Mouse (Mus musculus) midbrain, embryonic 12.5 days (tissue): Measurements from ENCODE around the gene Stat3. TPM values are rescaled to one million over a fixed set of nuclear protein-coding genes. Genes with fewer than 3 reads are reported as not detected.

Experiments used
- ATAC-seq: fragments of 200-750 bp; cut with Nextera tagmentation; 2 replicates; pipeline ENCODE4 v1.8.0; 2017; ENCODE audit warnings: low read depth, moderate TSS enrichment, moderate library complexity; ENCODE audit not compliant: low FRiP score
- H3K27ac ChIP-seq: fragments of 300-500 bp; sonication (generic); replicated peaks from 2 replicates; pipeline ENCODE4 v1.5.1; 2016; ENCODE audit warnings: mild to moderate bottlenecking
- H3K27me3 ChIP-seq: fragments of 300-500 bp; sonication (generic); 2 replicates; pipeline ENCODE4 v1.6.1; 2016; ENCODE audit warnings: mild to moderate bottlenecking
- H3K36me3 ChIP-seq: fragments of 300-500 bp; sonication (generic); 2 replicates; pipeline ENCODE4 v1.6.1; 2016
- H3K4me1 ChIP-seq: fragments of 300-500 bp; sonication (generic); 2 replicates; pipeline ENCODE4 v1.6.1; 2016
- H3K4me2 ChIP-seq: fragments of 300-500 bp; sonication (generic); replicated peaks from 2 replicates; pipeline ENCODE4 v1.6.1; 2016; ENCODE audit warnings: mild to moderate bottlenecking, moderate library complexity
- H3K4me3 ChIP-seq: fragments of 300-500 bp; sonication (generic); 2 replicates; pipeline ENCODE4 v1.5.1; 2016; ENCODE audit warnings: mild to moderate bottlenecking
- H3K9ac ChIP-seq: fragments of 300-500 bp; sonication (generic); replicated peaks from 2 replicates; pipeline ENCODE4 v1.6.1; 2016; ENCODE audit warnings: mild to moderate bottlenecking, moderate library complexity
- H3K9me3 ChIP-seq: fragments of 300-500 bp; sonication (generic); 2 replicates; pipeline ENCODE4 v1.6.1; 2016; ENCODE audit warnings: mild to moderate bottlenecking
- WGBS: fragments of 180-500 bp; shearing (Covaris S2); methylation state at CpG from one replicate; pipeline ENCODE4 v1.1.7; 2016; 5-methylcytosine and 5-hydroxymethylcytosine counted together
- polyA plus RNA-seq: library from polyadenylated mRNA; unstranded; fragments of >200 nt; fragmentation: Nextera tagmentation; extraction: Ambion mirVana; gene quantifications from 2 replicates; pipeline ENCODE4 v1.2.1, GENCODE M21; 2016

Gene Stat3
- polyA plus RNA-seq, result 31.7 and 35.0 TPM in 2 replicates

GRCm38 (mm10) chr11:100939512-100940151 is at the start of gene Stat3:
Stat3 (minus strand) TSS chr11:100939540.
- H3K27ac ChIP-seq, result peak within 1 kb of the TSS; percentile 58; the same call in 1 of the 2 replicates
- 0 out of 2 replicates have a peak, but pooled peaks cover 4% of the 10 kb centered on the region for H3K27me3 ChIP-seq
- no peaks in the 10 kb centered on the region for H3K9me3 ChIP-seq
- peak within 1 kb of the TSS; percentile 91 for H3K4me3 ChIP-seq
- H3K4me2 ChIP-seq, result peak within 1 kb of the TSS; percentile 70
- no peaks in the 10 kb centered on the region for H3K36me3 ChIP-seq
- peak within 1 kb of the TSS; percentile 86 for H3K9ac ChIP-seq
- peaks cover 21% of the 10 kb centered on the region for H3K4me1 ChIP-seq
- WGBS, result under 1% methylated on average over 29 of the region's 29 CpGs
- ATAC-seq, result peak; percentile 98

DNA sequence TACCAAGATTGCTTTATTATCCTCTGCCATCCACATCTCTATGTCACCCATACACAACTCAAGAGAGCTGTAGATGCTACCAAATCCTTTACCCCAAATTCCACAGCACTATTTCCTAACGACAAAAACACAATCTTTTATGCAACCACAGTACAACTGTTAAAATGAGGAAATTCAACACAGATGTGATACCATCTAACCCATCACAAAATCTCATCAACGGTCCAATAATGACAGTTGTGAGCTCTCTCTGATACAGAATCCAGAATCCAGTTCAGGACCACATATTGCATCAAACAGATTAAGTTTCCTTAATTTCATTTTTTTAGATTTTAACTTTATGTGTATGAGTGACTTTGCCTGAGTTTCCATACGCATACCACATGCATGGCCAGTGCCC is 49.3 kb upstream of the Stat3 start:
- Histone ChIP-seq H3K4me1 (0 out of 2 replicates have a peak, but pooled peaks cover under 1% of the 10 kb centered on the region), H3K4me3 (no peak overlapping the region), H3K27ac (no peak overlapping the region), H3K27me3 (no peaks in the 10 kb centered on the region), H3K9ac (no peak overlapping the region), H3K4me2 (no peak overlapping the region), H3K9me3 (no peaks in the 10 kb centered on the region), H3K36me3 (no peaks in the 10 kb centered on the region)
- 86% methylated on average over 3 of the region's 3 CpGs for WGBS
- ATAC-seq, result no peak

DNA sequence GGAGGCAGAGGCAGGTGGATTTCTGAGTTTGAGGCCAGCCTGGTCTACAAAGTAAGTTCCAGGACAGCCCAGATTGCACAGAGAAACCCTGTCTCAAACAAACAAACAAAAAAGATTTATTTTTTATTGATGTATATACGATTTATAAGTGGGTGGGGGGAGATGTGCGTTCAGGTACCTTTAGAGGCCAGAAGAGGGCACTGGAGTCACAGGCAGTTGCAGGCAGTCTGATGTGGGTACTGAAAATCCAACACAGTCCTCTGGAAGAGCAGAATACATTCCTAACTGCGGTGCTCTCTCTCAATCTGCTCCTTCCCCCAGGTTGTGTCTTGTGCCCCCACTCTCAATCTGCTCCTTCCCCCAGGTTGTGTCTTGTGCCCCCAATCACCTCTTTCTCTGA is 46.3 kb upstream of the Stat3 start:
- no peak overlapping the region for H3K9ac ChIP-seq
- no peak overlapping the region for H3K4me2 ChIP-seq
- 62% methylated on average over 3 of the region's 3 CpGs for WGBS
- 0 out of 2 replicates have a peak, but pooled peaks cover 6% of the 10 kb centered on the region for H3K4me1 ChIP-seq
- no peak for ATAC-seq
- H3K4me3 ChIP-seq, result no peak overlapping the region
- H3K27ac ChIP-seq, result no peak overlapping the region
- H3K27me3 ChIP-seq, result peaks cover 19% of the 10 kb centered on the region
- no peaks in the 10 kb centered on the region for H3K36me3 ChIP-seq
- no peaks in the 10 kb centered on the region for H3K9me3 ChIP-seq

DNA sequence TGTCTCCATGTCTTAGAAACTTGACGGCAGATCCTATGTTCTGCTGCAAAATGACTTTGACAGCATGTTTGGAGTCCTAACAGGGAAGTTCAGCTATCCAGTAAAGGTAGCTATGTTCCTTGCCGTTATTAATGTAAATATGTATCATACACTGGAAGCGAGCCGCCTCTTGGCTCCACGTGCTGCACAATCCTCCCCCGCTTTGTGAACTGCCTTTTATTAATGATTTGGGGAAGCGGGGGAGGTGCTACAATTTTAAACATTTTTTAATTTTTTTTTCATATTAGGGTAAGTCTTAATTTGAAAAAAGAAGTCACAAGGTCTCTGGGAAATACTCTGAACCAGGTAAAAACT is 44.4 kb upstream of the Stat3 start:
- Histone ChIP-seq H3K27me3 (peaks cover 26% of the 10 kb centered on the region), H3K4me3 (no peak overlapping the region), H3K27ac (no peak overlapping the region), H3K36me3 (no peaks in the 10 kb centered on the region), H3K9ac (0 out of 2 replicates have a peak overlapping the region, but pooled peaks have one; percentile 37), H3K4me2 (no peak overlapping the region), H3K9me3 (no peaks in the 10 kb centered on the region), H3K4me1 (0 out of 2 replicates have a peak, but pooled peaks cover 6% of the 10 kb centered on the region)
- 75% methylated on average over 7 of the region's 7 CpGs for WGBS
- ATAC-seq, result no peak

DNA sequence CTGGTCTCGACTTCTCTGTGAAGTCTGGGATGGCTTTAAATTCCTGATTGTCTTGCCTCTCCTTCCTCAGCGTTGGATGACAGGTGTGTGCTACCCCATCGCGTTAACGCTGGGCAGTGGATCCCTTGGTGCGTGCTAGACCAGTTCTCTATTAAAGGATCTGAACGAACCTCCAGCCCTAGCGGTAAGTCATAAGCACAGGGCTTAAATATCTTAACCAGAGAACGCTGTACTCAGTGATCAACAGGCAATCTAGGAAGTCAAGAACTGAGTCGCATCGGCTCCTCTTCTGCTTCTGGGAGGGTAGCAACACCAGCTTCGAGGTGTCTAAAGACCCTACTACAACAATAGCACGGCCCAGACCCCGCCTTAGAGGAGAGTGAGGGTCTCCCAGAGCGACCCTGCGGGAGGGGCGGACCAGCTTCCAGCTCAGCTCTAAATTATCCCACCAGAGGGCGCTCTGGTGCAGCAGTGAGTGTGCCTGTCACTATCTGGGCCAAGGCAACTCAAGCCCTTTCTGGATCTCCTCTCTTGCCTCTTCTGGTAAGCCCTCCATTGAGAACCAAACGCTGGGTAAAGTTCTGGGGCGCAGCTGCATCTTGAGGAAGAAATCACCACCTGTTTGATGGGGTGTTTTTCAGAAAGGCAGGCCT is 43.9 kb upstream of the Stat3 start:
- H3K4me2 ChIP-seq, result peak overlapping the region; percentile 61
- no peak overlapping the region for H3K27ac ChIP-seq
- H3K9me3 ChIP-seq, result no peaks in the 10 kb centered on the region
- WGBS, result 4% methylated on average over 20 of the region's 20 CpGs
- H3K9ac ChIP-seq, result peak overlapping the region; percentile 37; the same call in 1 of the 2 replicates
- ATAC-seq, result peak; percentile 23; the same call in 1 of the 2 replicates
- H3K27me3 ChIP-seq, result peaks cover 26% of the 10 kb centered on the region
- H3K36me3 ChIP-seq, result no peaks in the 10 kb centered on the region
- H3K4me3 ChIP-seq, result peak overlapping the region; percentile 28
- H3K4me1 ChIP-seq, result 0 out of 2 replicates have a peak, but pooled peaks cover 6% of the 10 kb centered on the region

DNA sequence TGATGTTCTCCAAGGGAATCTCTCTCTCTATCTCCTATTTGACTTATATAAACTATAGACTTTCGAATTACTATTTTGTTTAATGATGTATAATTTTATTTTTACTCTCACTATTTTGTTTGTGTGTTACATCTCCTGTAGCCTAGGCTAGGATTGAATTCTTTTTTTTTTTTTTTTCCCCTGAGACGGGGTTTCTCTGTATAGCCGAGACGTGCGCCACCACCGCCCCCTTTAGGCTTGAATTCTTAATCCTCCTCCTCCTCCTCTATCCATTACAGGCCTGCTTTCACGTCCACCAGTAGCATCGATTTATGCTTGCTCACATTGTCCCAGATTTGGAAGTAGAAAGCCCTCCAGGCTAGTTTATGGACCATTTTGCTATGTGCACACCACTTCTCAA is 42.7 kb upstream of the Stat3 start:
- no peak overlapping the region for H3K9ac ChIP-seq
- 0 out of 2 replicates have a peak, but pooled peaks cover 6% of the 10 kb centered on the region for H3K4me1 ChIP-seq
- 11% methylated on average over 8 of the region's 8 CpGs for WGBS
- H3K27me3 ChIP-seq, result peaks cover 31% of the 10 kb centered on the region
- no peaks in the 10 kb centered on the region for H3K36me3 ChIP-seq
- no peak overlapping the region for H3K4me2 ChIP-seq
- no peaks in the 10 kb centered on the region for H3K9me3 ChIP-seq
- no peak overlapping the region for H3K4me3 ChIP-seq
- no peak for ATAC-seq
- H3K27ac ChIP-seq, result no peak overlapping the region

DNA sequence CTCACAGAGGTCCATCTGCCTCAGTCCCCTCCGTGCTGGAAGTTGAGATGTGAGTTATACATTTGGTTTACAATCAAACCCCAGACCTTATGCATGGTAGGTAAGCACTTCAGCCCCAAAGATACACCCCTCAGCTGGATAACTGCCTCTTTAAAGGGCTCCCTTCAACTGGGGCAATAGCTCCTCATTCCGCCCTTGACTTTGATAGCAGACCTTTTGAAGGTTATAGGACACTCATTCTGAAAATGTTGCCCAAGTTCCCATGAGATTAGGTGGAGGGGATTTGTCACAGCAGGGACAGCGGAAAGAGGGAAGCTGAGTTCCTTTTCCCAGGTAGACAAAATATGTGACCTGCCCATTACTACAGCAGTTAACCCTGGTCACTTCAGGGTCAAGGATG is 41.9 kb upstream of the Stat3 start:
- Histone ChIP-seq H3K9me3 (no peaks in the 10 kb centered on the region), H3K27ac (no peak overlapping the region), H3K27me3 (peaks cover 37% of the 10 kb centered on the region), H3K4me2 (no peak overlapping the region), H3K4me3 (no peak overlapping the region), H3K4me1 (0 out of 2 replicates have a peak, but pooled peaks cover 6% of the 10 kb centered on the region), H3K36me3 (no peaks in the 10 kb centered on the region), H3K9ac (no peak overlapping the region)
- WGBS, result 71% methylated on average over 3 of the region's 3 CpGs
- no peak for ATAC-seq

- WGBS, result 70% methylated on average over 1 of the region's 1 CpGs
- Histone ChIP-seq H3K27ac (no peak overlapping the region), H3K9me3 (no peaks in the 10 kb centered on the region), H3K4me3 (no peak overlapping the region), H3K27me3 (peaks cover 42% of the 10 kb centered on the region), H3K9ac (no peak overlapping the region), H3K4me1 (0 out of 2 replicates have a peak, but pooled peaks cover 6% of the 10 kb centered on the region), H3K36me3 (no peaks in the 10 kb centered on the region), H3K4me2 (no peak overlapping the region)
- ATAC-seq, result no peak
Measured at GRCm38 (mm10) chr11:100980438-100980837, 41.1 kb upstream of the Stat3 start.

GRCm38 (mm10) chr11:100979887-100980286 is 40.5 kb upstream of the Stat3 start:
- H3K9me3 ChIP-seq, result no peaks in the 10 kb centered on the region
- 0 out of 2 replicates have a peak, but pooled peaks cover 6% of the 10 kb centered on the region for H3K4me1 ChIP-seq
- no peaks in the 10 kb centered on the region for H3K36me3 ChIP-seq
- no peak overlapping the region for H3K9ac ChIP-seq
- no peak overlapping the region for H3K4me2 ChIP-seq
- peaks cover 48% of the 10 kb centered on the region for H3K27me3 ChIP-seq
- no peak overlapping the region for H3K27ac ChIP-seq
- H3K4me3 ChIP-seq, result no peak overlapping the region
- no peak for ATAC-seq
- 75% methylated on average over 8 of the region's 8 CpGs for WGBS

GRCm38 (mm10) chr11:100975241-100975640 is 35.9 kb upstream of the Stat3 start:
- H3K4me3 ChIP-seq, result no peak overlapping the region
- no peaks in the 10 kb centered on the region for H3K36me3 ChIP-seq
- no peak for ATAC-seq
- H3K27me3 ChIP-seq, result peaks cover 69% of the 10 kb centered on the region
- no peaks in the 10 kb centered on the region for H3K9me3 ChIP-seq
- peaks cover 5% of the 10 kb centered on the region for H3K4me1 ChIP-seq
- H3K4me2 ChIP-seq, result no peak overlapping the region
- no peak overlapping the region for H3K9ac ChIP-seq
- no peak overlapping the region for H3K27ac ChIP-seq
- WGBS, result 69% methylated on average over 7 of the region's 7 CpGs

DNA sequence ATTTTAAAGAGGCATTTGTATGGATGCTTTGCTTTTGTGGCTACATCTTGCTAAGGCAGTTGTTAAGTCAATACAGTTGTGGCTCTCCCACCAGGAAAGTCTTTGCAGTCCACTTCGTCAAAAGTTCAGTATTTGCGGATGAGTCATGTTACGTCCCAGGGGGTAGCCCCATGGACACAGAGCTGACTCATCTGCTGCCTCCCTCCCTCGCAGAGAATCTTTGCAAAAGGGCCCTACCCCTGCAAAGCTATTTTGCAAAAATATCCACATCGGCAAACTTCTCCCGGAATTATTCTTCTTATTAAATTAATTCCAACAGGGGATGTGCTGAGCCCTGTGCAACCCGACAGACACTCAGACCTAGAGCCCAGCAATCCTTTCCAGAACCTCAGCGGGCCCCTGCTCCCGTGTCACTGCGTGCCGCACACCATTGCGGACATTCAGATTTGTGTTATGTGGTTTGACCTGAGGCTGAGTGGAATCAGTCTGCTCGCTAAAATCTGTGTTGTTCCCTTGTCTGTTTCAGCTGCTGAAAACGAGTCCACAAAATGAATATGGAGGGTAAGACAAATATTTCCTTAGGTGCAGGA is 35.1 kb upstream of the Stat3 start:
- peaks cover 70% of the 10 kb centered on the region for H3K27me3 ChIP-seq
- no peaks in the 10 kb centered on the region for H3K9me3 ChIP-seq
- H3K9ac ChIP-seq, result no peak overlapping the region
- peaks cover 12% of the 10 kb centered on the region for H3K4me1 ChIP-seq
- no peak overlapping the region for H3K4me3 ChIP-seq
- H3K36me3 ChIP-seq, result no peaks in the 10 kb centered on the region
- H3K27ac ChIP-seq, result no peak overlapping the region
- WGBS, result 75% methylated on average over 14 of the region's 14 CpGs
- no peak overlapping the region for H3K4me2 ChIP-seq
- ATAC-seq, result no peak

DNA sequence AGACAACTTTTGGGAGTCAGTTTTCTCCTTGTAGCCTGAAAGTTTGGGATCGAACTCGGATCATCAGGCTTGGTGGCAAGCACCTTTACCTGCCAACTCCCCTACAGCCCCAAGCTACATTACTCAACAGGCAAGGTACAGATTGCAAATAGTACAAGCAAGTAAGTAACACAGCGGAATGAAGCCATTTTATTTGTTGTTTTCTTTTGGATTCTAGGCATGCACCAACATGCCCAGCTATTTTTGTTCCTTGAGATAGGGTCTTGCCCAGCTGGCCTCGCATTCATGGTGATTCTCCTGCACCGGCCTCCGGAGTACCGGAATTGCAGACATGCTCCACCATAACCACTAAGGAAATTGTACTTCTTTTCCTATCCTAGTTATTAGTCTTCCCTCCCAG is 33.9 kb upstream of the Stat3 start:
- Histone ChIP-seq H3K4me1 (peaks cover 16% of the 10 kb centered on the region), H3K4me2 (no peak overlapping the region), H3K27ac (no peak overlapping the region), H3K27me3 (peaks cover 82% of the 10 kb centered on the region), H3K4me3 (no peak overlapping the region), H3K36me3 (no peaks in the 10 kb centered on the region), H3K9ac (no peak overlapping the region), H3K9me3 (no peaks in the 10 kb centered on the region)
- no peak for ATAC-seq
- 92% methylated on average over 7 of the region's 7 CpGs for WGBS
